Mouse (Mus musculus) gastrocnemius, postnatal 25 days (tissue): ENCODE results near the gene Ormdl3. TPM values are rescaled to one million over a fixed set of nuclear protein-coding genes. Genes with fewer than 3 reads are reported as not detected.
A peak's percentile ranks its signal among the peaks of the same experiment; 100 is the strongest.
"Not testable (repeated sequence)": the region's sequence is repeated elsewhere in the genome, so short reads cannot be mapped to it uniquely, and the experiment has no call there.

Experiments used
- DNase-seq: peaks from one replicate; pipeline ENCODE4 v3.0.0; 2022
- long read RNA-seq, 2 experiments: library from polyadenylated mRNA; stranded (forward); transcript quantifications; one replicate each; pipeline ENCODE4 v2.0.0; 2021
- total RNA-seq, 2 experiments: library from RNA; stranded (reverse); gene quantifications; 1 replicate in 1 of 2; 2 replicates in 1 of 2; pipeline ENCODE4 v1.2.3; 2021

Gene Ormdl3
- 10 to 100 TPM; 19.9 to 28.2 TPM for total RNA-seq
- long read RNA-seq, experiment 1, transcript Ormdl3-201 (4 exons, 2,184 nt) = major isoform, 8 of 19 reads
- long read RNA-seq, experiment 1, partial matches to known transcripts = 11 of 19 reads
- long read RNA-seq, experiment 1, other reads (novel, unspliced or antisense) = 0 of 19 reads
- long read RNA-seq, experiment 2, transcript Ormdl3-201 (4 exons, 2,184 nt) = major isoform, 7 of 9 reads
- long read RNA-seq, experiment 2, partial matches to known transcripts = 0 of 9 reads
- long read RNA-seq, experiment 2, other reads (novel, unspliced or antisense) = 2 of 9 reads

GRCm38 (mm10) chr11:98586892-98587563, at the start of gene Ormdl3:
Gene Ormdl3 (minus strand): TSS chr11:98587368.
- peak; percentile 97 for DNase-seq

- DNase-seq = not testable (repeated sequence)
These were observed 48.3 kb upstream of the Ormdl3 start for GRCm38 (mm10) chr11:98635312-98635970.

- DNase-seq = no peak
These were observed 43.5 kb upstream of the Ormdl3 start for GRCm38 (mm10) chr11:98630646-98631045.

- no peak for DNase-seq
These were observed 41.5 kb upstream of the Ormdl3 start for GRCm38 (mm10) chr11:98628706-98629105.

GRCm38 (mm10) chr11:98625611-98626410, 38.6 kb upstream of the Ormdl3 start, which contains the start of the genes Gm12355 and Gsdma3:
Gene Gm12355 (minus strand): TSS chr11:98625661.
Gene Gsdma3 (plus strand): TSS chr11:98626360.
- DNase-seq = no peak

GRCm38 (mm10) chr11:98624381-98624780, 37.2 kb upstream of the Ormdl3 start:
- DNase-seq = not testable (repeated sequence)

GRCm38 (mm10) chr11:98623981-98624380, 36.8 kb upstream of the Ormdl3 start:
- DNase-seq = not testable (repeated sequence)

- DNase-seq = no peak
These were observed 33.6 kb upstream of the Ormdl3 start for GRCm38 (mm10) chr11:98620791-98621190.

- no peak for DNase-seq
These were observed 19.6 kb upstream of the Ormdl3 start for GRCm38 (mm10) chr11:98606763-98607162.

- DNase-seq = not testable (repeated sequence)
These were observed 17.7 kb upstream of the Ormdl3 start for GRCm38 (mm10) chr11:98604911-98605310.

- no peak for DNase-seq
These were observed 16.8 kb upstream of the Ormdl3 start for GRCm38 (mm10) chr11:98603953-98604352.

- DNase-seq = peak; percentile 3
These were observed 15.0 kb upstream of the Ormdl3 start for GRCm38 (mm10) chr11:98602090-98602690.

- DNase-seq = peak; percentile 3
These were observed 12.1 kb upstream of the Ormdl3 start for GRCm38 (mm10) chr11:98599291-98599690.

- DNase-seq = peak; percentile 4
These were observed 11.7 kb upstream of the Ormdl3 start for GRCm38 (mm10) chr11:98598851-98599290.

GRCm38 (mm10) chr11:98597991-98598390, 10.8 kb upstream of the Ormdl3 start, which contains the start of gene Lrrc3c:
Gene Lrrc3c (plus strand): TSS chr11:98598291.
- no peak for DNase-seq

GRCm38 (mm10) chr11:98597363-98597762, 10.2 kb upstream of the Ormdl3 start:
- DNase-seq = peak; percentile 14

GRCm38 (mm10) chr11:98595955-98596354, 8.8 kb upstream of the Ormdl3 start:
- no peak for DNase-seq

- no peak for DNase-seq
These were observed 8.3 kb upstream of the Ormdl3 start for GRCm38 (mm10) chr11:98595473-98595872.

GRCm38 (mm10) chr11:98595021-98595420, 7.9 kb upstream of the Ormdl3 start:
- DNase-seq = no peak

- DNase-seq = no peak
These were observed 3.6 kb upstream of the Ormdl3 start for GRCm38 (mm10) chr11:98590548-98591445.
